Mouse (Mus musculus) hindbrain, embryonic 11.5 days (tissue): ENCODE data around the gene Trim9. TPM values are rescaled to one million over a fixed set of nuclear protein-coding genes. Genes with fewer than 3 reads are reported as not detected.

ENCODE experiments used
- ATAC-seq: fragments of 200-750 bp; cut with Nextera tagmentation; 2 replicates; pipeline ENCODE4 v1.8.0; 2017; ENCODE audit warnings: mild to moderate bottlenecking, moderate TSS enrichment, moderate library complexity; ENCODE audit not compliant: low FRiP score
- DNase-seq: peaks from one replicate; pipeline ENCODE4 v3.0.0-alpha.2; 2015; ENCODE audit warnings: low spot score
- H3K27ac ChIP-seq: fragments of 300-500 bp; sonication (generic); 2 replicates; pipeline ENCODE4 v1.5.1; 2014; ENCODE audit warnings: mild to moderate bottlenecking, low read depth, low read length
- H3K27me3 ChIP-seq: fragments of 300-500 bp; sonication (generic); 2 replicates; pipeline ENCODE4 v1.6.1; 2014; ENCODE audit warnings: mild to moderate bottlenecking, low read length, moderate library complexity, mixed read lengths; ENCODE audit not compliant: control insufficient read depth, insufficient read depth
- H3K36me3 ChIP-seq: fragments of 300-500 bp; sonication (generic); 2 replicates; pipeline ENCODE4 v1.6.1; 2014; ENCODE audit warnings: mild to moderate bottlenecking, low read length, moderate library complexity, mixed read lengths; ENCODE audit not compliant: control insufficient read depth, insufficient read depth
- H3K4me1 ChIP-seq: fragments of 300-500 bp; sonication (generic); replicated peaks from 2 replicates; pipeline ENCODE4 v1.6.1; 2014; ENCODE audit warnings: low read length, mixed read lengths; ENCODE audit not compliant: control insufficient read depth, insufficient read depth
- H3K4me2 ChIP-seq: fragments of 300-500 bp; sonication (generic); replicated peaks from 2 replicates; pipeline ENCODE4 v1.6.1; 2014; ENCODE audit warnings: mild to moderate bottlenecking, low read depth, low read length
- H3K4me3 ChIP-seq: fragments of 300-500 bp; sonication (generic); 2 replicates; pipeline ENCODE4 v1.5.1; 2014; ENCODE audit warnings: low read depth, low read length
- H3K9ac ChIP-seq: fragments of 300-500 bp; sonication (generic); 2 replicates; pipeline ENCODE4 v1.6.1; 2014; ENCODE audit warnings: low read depth, low read length
- H3K9me3 ChIP-seq: fragments of 300-500 bp; sonication (generic); 2 replicates; pipeline ENCODE4 v1.6.1; 2016; ENCODE audit warnings: low read length; ENCODE audit not compliant: control insufficient read depth
- WGBS: fragments of 180-500 bp; shearing (Covaris S2); extraction: QIAGEN DNeasy Blood & Tissue Kit; methylation state at CpG from one replicate; pipeline ENCODE4 v1.1.7; 2014; 5-methylcytosine and 5-hydroxymethylcytosine counted together
- polyA plus RNA-seq: library from polyadenylated mRNA; unstranded; fragments of >200 nt; fragmentation: Nextera tagmentation; extraction: Ambion mirVana; gene quantifications from 2 replicates; pipeline ENCODE4 v1.2.1, GENCODE M21; 2014

Trim9 gene
- polyA plus RNA-seq, 1 experiment from 2014 or later = 18.4 TPM

- 26% methylated on average over 16 of the region's 16 CpGs for WGBS
- Histone ChIP-seq H3K9me3 (no peaks in the 10 kb centered on the region), H3K4me3 (peak overlapping the region; percentile 65), H3K4me2 (peak overlapping the region; percentile 78), H3K27me3 (no peaks in the 10 kb centered on the region), H3K36me3 (no peaks in the 10 kb centered on the region), H3K4me1 (no peaks in the 10 kb centered on the region), H3K9ac (peak overlapping the region; percentile 74), H3K27ac (peak overlapping the region; percentile 31; the same call in 1 of the 2 replicates)
- DNase-seq (peak; percentile 61), ATAC-seq (peak; percentile 23)
Measured at GRCm38 (mm10) chr12:70345531-70346138, 1.8 kb downstream of the Trim9 start.

DNA sequence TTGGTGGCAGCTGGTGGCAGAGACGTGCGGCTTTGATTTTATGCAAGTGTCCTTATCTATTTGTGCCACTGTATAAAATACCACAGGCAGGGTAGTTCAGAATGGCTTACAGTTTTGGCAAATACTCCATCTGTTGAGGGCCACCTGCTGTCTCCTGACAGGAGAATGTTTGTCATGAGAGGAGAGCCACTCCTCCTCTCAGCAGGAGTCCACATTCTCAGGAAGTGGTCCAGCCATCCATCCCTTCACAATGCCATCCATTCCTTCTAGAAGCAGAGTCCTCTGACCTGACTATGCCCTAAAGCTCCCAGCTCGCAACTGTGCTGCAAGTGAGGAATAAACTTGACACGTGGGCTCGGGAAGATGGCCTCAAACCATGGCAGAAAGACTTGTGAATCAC is 12.2 kb downstream of the Trim9 start:
- Histone ChIP-seq H3K4me2 (no peak overlapping the region), H3K27me3 (no peaks in the 10 kb centered on the region), H3K27ac (no peak overlapping the region), H3K4me3 (no peak overlapping the region), H3K4me1 (no peaks in the 10 kb centered on the region), H3K9ac (no peak overlapping the region), H3K36me3 (no peaks in the 10 kb centered on the region), H3K9me3 (no peaks in the 10 kb centered on the region)
- DNase-seq (no peak), ATAC-seq (no peak)
- 45% methylated on average over 5 of the region's 5 CpGs for WGBS

GRCm38 (mm10) chr12:70333253-70333805 is 14.1 kb downstream of the Trim9 start:
- Histone ChIP-seq H3K36me3 (no peaks in the 10 kb centered on the region), H3K9ac (no peak overlapping the region), H3K4me3 (no peak overlapping the region), H3K9me3 (no peaks in the 10 kb centered on the region), H3K27ac (no peak overlapping the region), H3K4me1 (no peaks in the 10 kb centered on the region), H3K4me2 (no peak overlapping the region), H3K27me3 (no peaks in the 10 kb centered on the region)
- no peak for DNase-seq
- ATAC-seq = no peak
- WGBS = 84% methylated on average over 6 of the region's 6 CpGs

- no peaks in the 10 kb centered on the region for H3K4me1 ChIP-seq
Measured at GRCm38 (mm10) chr12:70329059-70329458, 18.4 kb downstream of the Trim9 start.

GRCm38 (mm10) chr12:70326956-70327355 is 20.5 kb downstream of the Trim9 start:
- H3K27ac ChIP-seq = no peak overlapping the region
- H3K4me2 ChIP-seq = no peak overlapping the region
- H3K4me1 ChIP-seq = no peaks in the 10 kb centered on the region
- no peaks in the 10 kb centered on the region for H3K9me3 ChIP-seq
- no peak for ATAC-seq
- 76% methylated on average over 1 of the region's 1 CpGs for WGBS
- no peak for DNase-seq
- no peaks in the 10 kb centered on the region for H3K27me3 ChIP-seq
- H3K4me3 ChIP-seq = no peak overlapping the region
- H3K9ac ChIP-seq = no peak overlapping the region
- no peaks in the 10 kb centered on the region for H3K36me3 ChIP-seq

More at GRCm38 (mm10) chr12:70329059-70329458, 18.4 kb downstream of the Trim9 start:
- DNase-seq = no peak
- no peak overlapping the region for H3K27ac ChIP-seq
- WGBS = 88% methylated on average over 3 of the region's 3 CpGs
- no peak overlapping the region for H3K9ac ChIP-seq
- no peaks in the 10 kb centered on the region for H3K27me3 ChIP-seq
- no peak for ATAC-seq
- H3K36me3 ChIP-seq = no peaks in the 10 kb centered on the region
- H3K4me2 ChIP-seq = no peak overlapping the region
- no peak overlapping the region for H3K4me3 ChIP-seq
- no peaks in the 10 kb centered on the region for H3K9me3 ChIP-seq

- Histone ChIP-seq H3K4me2 (no peak overlapping the region), H3K27me3 (no peaks in the 10 kb centered on the region), H3K4me3 (no peak overlapping the region), H3K27ac (no peak overlapping the region), H3K9me3 (no peaks in the 10 kb centered on the region), H3K4me1 (no peaks in the 10 kb centered on the region), H3K36me3 (no peaks in the 10 kb centered on the region), H3K9ac (no peak overlapping the region)
- WGBS = 31% methylated on average over 2 of the region's 2 CpGs
- no peak for ATAC-seq
- peak; percentile 12 for DNase-seq
Measured at GRCm38 (mm10) chr12:70326393-70326792, 21.0 kb downstream of the Trim9 start.

DNA sequence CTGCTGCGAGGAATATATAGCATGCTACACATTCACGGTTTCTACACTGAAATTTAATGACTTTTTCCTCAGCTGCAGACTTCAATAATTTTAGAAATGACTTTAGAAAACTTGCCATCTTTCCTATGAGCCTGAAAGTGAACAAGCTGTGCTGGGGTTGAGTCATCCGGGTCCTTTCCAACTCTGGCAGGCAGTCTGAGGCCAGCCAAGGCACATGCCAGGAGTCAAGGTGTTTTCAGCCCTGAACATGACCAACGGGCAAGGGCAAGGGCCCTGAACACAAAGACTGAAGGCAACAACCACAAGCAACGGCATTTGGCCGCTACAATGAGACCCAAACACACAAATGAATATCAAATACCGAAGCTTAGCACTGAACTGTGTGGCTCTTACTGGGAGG is 21.6 kb downstream of the Trim9 start:
- DNase-seq (no peak), ATAC-seq (no peak)
- Histone ChIP-seq H3K4me2 (no peak overlapping the region), H3K9ac (no peak overlapping the region), H3K27ac (no peak overlapping the region), H3K27me3 (no peaks in the 10 kb centered on the region), H3K36me3 (no peaks in the 10 kb centered on the region), H3K9me3 (no peaks in the 10 kb centered on the region), H3K4me3 (no peak overlapping the region), H3K4me1 (no peaks in the 10 kb centered on the region)
- WGBS = 64% methylated on average over 7 of the region's 7 CpGs

DNA sequence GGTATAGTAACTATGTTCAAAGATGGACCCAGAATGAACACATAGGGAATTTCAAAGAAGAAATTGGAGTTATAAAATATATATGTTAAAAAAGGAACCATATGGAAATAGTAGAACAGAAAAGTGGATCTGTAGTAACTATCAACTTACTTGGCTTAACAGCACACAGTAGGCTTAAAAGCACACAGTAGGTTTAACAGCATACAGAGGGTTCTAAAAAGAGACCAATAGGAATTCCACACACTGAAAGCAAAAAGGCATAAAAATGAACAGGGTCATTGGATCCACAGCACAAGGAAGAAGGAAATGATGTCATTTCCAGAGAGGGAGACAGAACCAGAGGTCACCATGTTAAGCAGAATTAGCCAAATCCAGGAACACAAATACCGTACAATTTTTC is 24.6 kb downstream of the Trim9 start:
- Histone ChIP-seq H3K36me3 (no peaks in the 10 kb centered on the region), H3K4me2 (no peak overlapping the region), H3K4me1 (no peaks in the 10 kb centered on the region), H3K27me3 (no peaks in the 10 kb centered on the region), H3K27ac (no peak overlapping the region), H3K4me3 (no peak overlapping the region), H3K9me3 (no peaks in the 10 kb centered on the region), H3K9ac (no peak overlapping the region)
- ATAC-seq = no peak
- no peak for DNase-seq
- 87% methylated on average over 1 of the region's 1 CpGs for WGBS

DNA sequence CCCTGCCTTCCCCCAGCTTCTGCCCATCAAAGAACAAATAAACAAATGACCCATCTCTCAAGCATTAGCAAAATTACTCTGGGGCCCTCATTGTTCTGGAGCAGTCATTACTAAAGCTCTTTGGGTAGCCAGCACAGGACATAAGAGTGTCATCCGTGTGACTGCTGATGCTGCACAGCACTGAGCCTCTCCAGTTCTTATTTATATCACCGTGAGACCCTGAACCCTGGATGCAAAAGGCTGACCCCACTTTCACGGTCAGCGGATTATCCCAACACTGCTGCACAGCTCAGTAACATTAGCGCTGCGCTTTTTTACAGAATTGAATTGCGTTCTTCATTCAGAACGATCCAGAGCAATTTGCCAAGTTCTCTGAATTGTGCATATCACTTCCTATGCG is 31.3 kb downstream of the Trim9 start:
- no peaks in the 10 kb centered on the region for H3K27me3 ChIP-seq
- H3K9me3 ChIP-seq = no peaks in the 10 kb centered on the region
- ATAC-seq (no peak), DNase-seq (no peak)
- no peaks in the 10 kb centered on the region for H3K4me1 ChIP-seq
- no peak overlapping the region for H3K4me2 ChIP-seq
- H3K9ac ChIP-seq = no peak overlapping the region
- WGBS = 46% methylated on average over 9 of the region's 9 CpGs
- no peak overlapping the region for H3K27ac ChIP-seq
- no peaks in the 10 kb centered on the region for H3K36me3 ChIP-seq
- H3K4me3 ChIP-seq = no peak overlapping the region
